Mouse (Mus musculus) thymus, adult 2 months (tissue): ENCODE measurements at regions not wholly inside any gene's neighbourhood (a gene's known extent, or its start where the extent isn't known, plus 50 kb on each side); places are given as distances from the start of the nearest gene placed in this dataset.

ENCODE experiments used
- DNase-seq: peaks from one replicate; pipeline ENCODE4 v3.0.0; 2021
- H3K27ac ChIP-seq: fragments of 200-500 bp; 2 replicates; pipeline ENCODE4 v1.5.1; 2012; ENCODE audit warnings: low read length, control low read depth; ENCODE audit not compliant: control insufficient read depth, insufficient read depth
- H3K27me3 ChIP-seq: fragments of 200-500 bp; 2 replicates; pipeline ENCODE4 v1.6.1; 2012; ENCODE audit warnings: mild to moderate bottlenecking, low read length, moderate library complexity, mixed read lengths; ENCODE audit not compliant: control insufficient read depth, insufficient read depth
- H3K36me3 ChIP-seq: fragments of 200-500 bp; 2 replicates; pipeline ENCODE4 v1.6.1; 2012; ENCODE audit warnings: mild to moderate bottlenecking, low read length, moderate library complexity; ENCODE audit not compliant: control insufficient read depth, insufficient read depth
- H3K4me1 ChIP-seq: fragments of 200-500 bp; replicated peaks from 2 replicates; pipeline ENCODE4 v1.6.1; 2012; ENCODE audit warnings: low read length; ENCODE audit not compliant: control insufficient read depth, insufficient read depth
- H3K4me3 ChIP-seq: fragments of 200-500 bp; 2 replicates; pipeline ENCODE4 v1.5.1; 2012; ENCODE audit warnings: mild to moderate bottlenecking, low read length, control low read depth, moderate library complexity; ENCODE audit not compliant: control insufficient read depth, insufficient read depth
- CTCF ChIP-seq: fragments of 200-500 bp; IDR thresholded peaks from 2 replicates; pipeline ENCODE4 v1.5.1; 2012; ENCODE audit warnings: mild to moderate bottlenecking, control low read depth, low read length, moderate library complexity, borderline replicate concordance; ENCODE audit not compliant: control insufficient read depth, poor library complexity, insufficient read depth; ENCODE audit errors: extremely low read depth
- POLR2A ChIP-seq: fragments of 200-500 bp; IDR thresholded peaks from 2 replicates; pipeline ENCODE4 v1.6.1; 2012; ENCODE audit warnings: mild to moderate bottlenecking, low read length, control low read depth, moderate library complexity; ENCODE audit not compliant: control insufficient read depth, poor library complexity, insufficient read depth; ENCODE audit errors: extremely low read depth
- WGBS: fragments of 180-500 bp; shearing (Covaris S2); methylation state at CpG from one replicate; pipeline ENCODE4 v1.1.7; 2018; 5-methylcytosine and 5-hydroxymethylcytosine counted together

GRCm38 (mm10) chr14:47857271-47857670 lies 209.0 kb downstream of the Ktn1 start:
- DNase-seq = no peak
- WGBS = 93% methylated on average over 4 of the region's 4 CpGs
- H3K27me3 ChIP-seq = no peaks in the 10 kb centered on the region
- no peaks in the 10 kb centered on the region for H3K36me3 ChIP-seq
- no peak overlapping the region for H3K4me3 ChIP-seq
- TF ChIP-seq CTCF = no peak
- TF ChIP-seq POLR2A = no peak
- peaks cover 2% of the 10 kb centered on the region; the same call in 1 of the 2 replicates for H3K4me1 ChIP-seq
- H3K27ac ChIP-seq = no peak overlapping the region

GRCm38 (mm10) chr14:47857731-47858556 lies 209.7 kb downstream of the Ktn1 start:
- WGBS = 26% methylated on average over 16 of the region's 16 CpGs
- no peak overlapping the region for H3K4me3 ChIP-seq
- H3K4me1 ChIP-seq = peaks cover 2% of the 10 kb centered on the region; the same call in 1 of the 2 replicates
- no peaks in the 10 kb centered on the region for H3K36me3 ChIP-seq
- DNase-seq = no peak
- no peaks in the 10 kb centered on the region for H3K27me3 ChIP-seq
- H3K27ac ChIP-seq = no peak overlapping the region
- TF ChIP-seq CTCF (no peak), POLR2A (no peak)

GRCm38 (mm10) chr14:47862556-47862955 lies 214.3 kb downstream of the Ktn1 start:
- TF ChIP-seq CTCF (no peak), POLR2A (no peak)
- DNase-seq = no peak
- Histone ChIP-seq H3K36me3 (no peaks in the 10 kb centered on the region), H3K4me1 (peaks cover 2% of the 10 kb centered on the region; the same call in 1 of the 2 replicates), H3K4me3 (no peak overlapping the region), H3K27ac (no peak overlapping the region), H3K27me3 (no peaks in the 10 kb centered on the region)
- 86% methylated on average over 1 of the region's 1 CpGs for WGBS

GRCm38 (mm10) chr14:47863067-47863466 lies 214.8 kb downstream of the Ktn1 start:
- Histone ChIP-seq H3K27me3 (no peaks in the 10 kb centered on the region), H3K27ac (no peak overlapping the region), H3K36me3 (no peaks in the 10 kb centered on the region), H3K4me3 (no peak overlapping the region), H3K4me1 (peaks cover 2% of the 10 kb centered on the region; the same call in 1 of the 2 replicates)
- DNase-seq = no peak
- no peak for TF ChIP-seq POLR2A
- TF ChIP-seq CTCF = no peak
- WGBS = 7% methylated on average over 5 of the region's 5 CpGs

- TF ChIP-seq POLR2A (no peak), CTCF (no peak)
- Histone ChIP-seq H3K4me3 (no peak overlapping the region), H3K27ac (no peak overlapping the region), H3K36me3 (no peaks in the 10 kb centered on the region), H3K27me3 (no peaks in the 10 kb centered on the region), H3K4me1 (no peaks in the 10 kb centered on the region)
- DNase-seq = no peak
- 22% methylated on average over 6 of the region's 6 CpGs for WGBS
These were observed 215.5 kb downstream of the Ktn1 start for GRCm38 (mm10) chr14:47863701-47864100.

- Histone ChIP-seq H3K27ac (no peak overlapping the region), H3K27me3 (no peaks in the 10 kb centered on the region), H3K4me1 (no peaks in the 10 kb centered on the region), H3K36me3 (no peaks in the 10 kb centered on the region), H3K4me3 (no peak overlapping the region)
- no peak for DNase-seq
- TF ChIP-seq POLR2A (no peak), CTCF (no peak)
- WGBS = 91% methylated on average over 2 of the region's 2 CpGs
These were observed 218.8 kb downstream of the Ktn1 start for GRCm38 (mm10) chr14:47867017-47867416.
